Mouse (Mus musculus) spleen, adult 2 months (tissue): ENCODE results near the gene Eif4a2. TPM values are rescaled to one million over a fixed set of nuclear protein-coding genes. Genes with fewer than 3 reads are reported as not detected.
"Not testable (repeated sequence)": the region's sequence is repeated elsewhere in the genome, so short reads cannot be mapped to it uniquely, and the experiment has no call there.

Experiments used
- DNase-seq, 2 experiments: peaks; one replicate each; pipeline versions ENCODE4 v3.0.0 to v3.0.0-alpha.2; 2012 to 2021; ENCODE audit warnings: low spot score in 2 of 2, low read depth in 1 of 2
- H3K27ac ChIP-seq: fragments of 200-500 bp; 2 replicates; pipeline ENCODE4 v1.5.1; 2012; ENCODE audit warnings: low read length, inconsistent platforms; ENCODE audit not compliant: insufficient read depth
- H3K27me3 ChIP-seq: fragments of 200-500 bp; 2 replicates; pipeline ENCODE4 v1.6.1; 2012; ENCODE audit warnings: mild to moderate bottlenecking, moderate library complexity, low read length, inconsistent platforms; ENCODE audit not compliant: control insufficient read depth, insufficient read depth
- H3K36me3 ChIP-seq: fragments of 200-500 bp; 2 replicates; pipeline ENCODE4 v1.6.1; 2012; ENCODE audit warnings: mild to moderate bottlenecking, low read length, inconsistent platforms; ENCODE audit not compliant: control insufficient read depth, insufficient read depth
- H3K4me1 ChIP-seq: fragments of 200-500 bp; 2 replicates; pipeline ENCODE4 v1.6.1; 2011; ENCODE audit warnings: inconsistent platforms; ENCODE audit not compliant: control insufficient read depth, insufficient read depth, insufficient read length
- H3K4me3 ChIP-seq: fragments of 200-500 bp; 2 replicates; pipeline ENCODE4 v1.5.1; 2011; ENCODE audit warnings: mild to moderate bottlenecking, inconsistent platforms; ENCODE audit not compliant: insufficient read depth, insufficient read length; ENCODE audit errors: extremely low read depth
- CTCF ChIP-seq: fragments of 200-500 bp; IDR thresholded peaks from 2 replicates; pipeline ENCODE4 v1.5.1; 2011; ENCODE audit warnings: mild to moderate bottlenecking, inconsistent platforms; ENCODE audit not compliant: insufficient read depth, insufficient read length, insufficient replicate concordance; ENCODE audit errors: extremely low read depth
- POLR2A ChIP-seq: fragments of 200-500 bp; IDR thresholded peaks from 2 replicates; pipeline ENCODE4 v1.6.1; 2011; ENCODE audit warnings: low read depth, low read length, inconsistent platforms
- WGBS: fragments of 180-500 bp; shearing (Covaris S2); methylation state at CpG from one replicate; pipeline ENCODE4 v1.1.7; 2018; 5-methylcytosine and 5-hydroxymethylcytosine counted together
- polyA plus RNA-seq: library from polyadenylated mRNA; depleted of rRNA; stranded (reverse); fragments of >200 nt; gene quantifications from 2 replicates; pipeline ENCODE4 v1.2.3, GENCODE M21; 2012

Eif4a2 gene
- polyA plus RNA-seq, 1 experiment, result 62.8 TPM

GRCm38 (mm10) chr16:23093321-23093953 is 13.8 kb upstream of the Eif4a2 start:
- no peaks in the 10 kb centered on the region for H3K36me3 ChIP-seq
- 80% methylated on average over 13 of the region's 13 CpGs for WGBS
- no peak for DNase-seq
- no peaks in the 10 kb centered on the region for H3K4me1 ChIP-seq
- H3K4me3 ChIP-seq, result no peak overlapping the region
- H3K27me3 ChIP-seq, result no peaks in the 10 kb centered on the region
- no peak for TF ChIP-seq CTCF
- no peak for TF ChIP-seq POLR2A
- H3K27ac ChIP-seq, result no peak overlapping the region

DNA sequence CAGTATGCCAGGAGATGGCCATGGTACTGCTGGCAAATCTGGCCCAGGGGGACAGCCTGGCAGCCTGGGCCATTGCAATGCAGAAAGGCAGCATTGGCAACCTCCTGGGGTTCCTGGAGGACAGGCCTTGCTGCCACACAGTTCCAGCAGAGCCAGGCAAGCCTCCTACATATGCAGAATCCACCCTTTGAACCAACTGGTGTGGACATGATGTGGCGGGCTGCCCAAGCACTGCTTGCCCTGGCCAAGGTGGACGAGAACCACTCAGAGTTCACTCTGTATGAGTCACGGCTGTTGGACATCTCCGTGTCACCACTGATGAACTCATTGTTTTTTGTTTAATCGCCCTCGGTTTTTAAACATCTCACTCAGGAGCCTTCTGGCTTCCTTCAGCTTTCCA is 13.1 kb upstream of the Eif4a2 start:
- no peak overlapping the region for H3K27ac ChIP-seq
- H3K4me1 ChIP-seq, result no peaks in the 10 kb centered on the region
- WGBS, result 83% methylated on average over 6 of the region's 6 CpGs
- no peak for DNase-seq
- no peaks in the 10 kb centered on the region for H3K36me3 ChIP-seq
- TF ChIP-seq POLR2A (no peak), CTCF (no peak)
- H3K4me3 ChIP-seq, result no peak overlapping the region
- H3K27me3 ChIP-seq, result no peaks in the 10 kb centered on the region

DNA sequence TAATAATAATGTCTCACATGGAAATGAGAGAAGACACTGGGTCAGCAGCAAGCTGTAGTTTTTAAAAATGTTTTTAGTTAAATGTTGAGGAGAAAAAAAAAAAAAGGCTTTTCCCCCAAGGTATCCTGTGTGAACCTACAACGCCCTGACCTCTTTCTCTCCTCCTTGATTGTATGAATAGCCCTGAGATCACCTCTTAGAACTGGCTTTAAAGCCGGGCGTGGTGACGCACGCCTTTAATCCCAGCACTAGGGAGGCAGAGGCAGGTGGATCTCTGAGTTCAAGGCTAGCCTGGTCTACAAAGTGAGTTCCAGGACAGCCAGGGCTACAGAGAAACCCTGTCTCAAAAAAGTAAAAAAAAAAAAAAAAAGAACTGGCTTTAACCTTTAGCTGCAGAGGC is 11.7 kb upstream of the Eif4a2 start:
- H3K27me3 ChIP-seq, H3K4me3 ChIP-seq, DNase-seq, H3K27ac ChIP-seq, H3K4me1 ChIP-seq, H3K36me3 ChIP-seq: not testable (repeated sequence)
- WGBS, result 88% methylated on average over 5 of the region's 5 CpGs

GRCm38 (mm10) chr16:23096886-23097285 is 10.4 kb upstream of the Eif4a2 start:
- WGBS, result 95% methylated on average over 1 of the region's 1 CpGs
- H3K4me3 ChIP-seq, DNase-seq: not testable (repeated sequence)

GRCm38 (mm10) chr16:23097290-23098104 is 9.7 kb upstream of the Eif4a2 start:
- not testable (repeated sequence) for H3K4me3 ChIP-seq, H3K27me3 ChIP-seq, H3K4me1 ChIP-seq, H3K36me3 ChIP-seq, DNase-seq, H3K27ac ChIP-seq
- WGBS, result 82% methylated on average over 8 of the region's 8 CpGs

More at GRCm38 (mm10) chr16:23096886-23097285, 10.4 kb upstream of the Eif4a2 start:
- H3K36me3 ChIP-seq, H3K4me1 ChIP-seq, H3K27ac ChIP-seq, H3K27me3 ChIP-seq: not testable (repeated sequence)

- not testable (repeated sequence) for H3K36me3 ChIP-seq, H3K27me3 ChIP-seq, H3K4me1 ChIP-seq, DNase-seq, H3K27ac ChIP-seq, H3K4me3 ChIP-seq
- 100% methylated on average over 1 of the region's 1 CpGs for WGBS
These were observed 9.2 kb upstream of the Eif4a2 start for GRCm38 (mm10) chr16:23098105-23098452.

DNA sequence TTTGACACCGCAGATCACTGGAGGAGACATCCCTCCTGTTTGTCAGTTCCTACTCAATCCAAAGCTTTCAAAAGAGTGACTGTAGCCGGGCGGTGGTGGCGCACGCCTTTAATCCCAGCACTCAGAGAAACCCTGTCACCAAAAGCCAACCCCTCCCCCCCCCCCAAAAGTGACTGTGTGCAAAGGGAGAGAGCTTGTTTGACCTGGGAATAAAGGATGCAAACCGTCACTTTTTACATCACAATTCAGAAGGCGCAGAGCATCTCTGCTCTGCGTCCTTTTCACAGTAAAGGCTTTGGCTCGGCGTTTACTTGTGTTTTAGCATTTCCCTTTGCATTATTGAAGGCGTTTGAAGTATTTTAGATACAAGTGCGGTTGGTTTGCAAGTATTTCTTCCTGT is 7.6 kb upstream of the Eif4a2 start:
- TF ChIP-seq CTCF, result no peak
- TF ChIP-seq POLR2A, result no peak

More for the DNA sequence above, 7.6 kb upstream of the Eif4a2 start:
- Histone ChIP-seq H3K4me1 (0 out of 2 replicates have a peak, but pooled peaks cover 4% of the 10 kb centered on the region), H3K27me3 (no peaks in the 10 kb centered on the region), H3K27ac (no peak overlapping the region), H3K4me3 (no peak overlapping the region), H3K36me3 (no peaks in the 10 kb centered on the region)
- no peak for DNase-seq
- WGBS, result 78% methylated on average over 12 of the region's 12 CpGs
